Mouse (Mus musculus) neural tube, embryonic 12.5 days (tissue): ENCODE measurements around the gene Adprm. TPM values are rescaled to one million over a fixed set of nuclear protein-coding genes. Genes with fewer than 3 reads are reported as not detected.
"Not testable (repeated sequence)": the region's sequence is repeated elsewhere in the genome, so short reads cannot be mapped to it uniquely, and the experiment has no call there.

Experiments used
- ATAC-seq: fragments of 200-750 bp; cut with Nextera tagmentation; 2 replicates; pipeline ENCODE4 v1.8.0; 2017; ENCODE audit warnings: low read depth, mild to moderate bottlenecking, moderate TSS enrichment, moderate library complexity; ENCODE audit not compliant: low FRiP score
- H3K27ac ChIP-seq: fragments of 300-500 bp; sonication (generic); 2 replicates; pipeline ENCODE4 v1.5.1; 2016
- H3K27me3 ChIP-seq: fragments of 300-500 bp; sonication (generic); replicated peaks from 2 replicates; pipeline ENCODE4 v1.6.1; 2016; ENCODE audit warnings: mild to moderate bottlenecking
- H3K36me3 ChIP-seq: fragments of 300-500 bp; sonication (generic); 2 replicates; pipeline ENCODE4 v1.6.1; 2016; ENCODE audit warnings: mild to moderate bottlenecking
- H3K4me1 ChIP-seq: fragments of 300-500 bp; sonication (generic); 2 replicates; pipeline ENCODE4 v1.6.1; 2016
- H3K4me2 ChIP-seq: fragments of 300-500 bp; sonication (generic); replicated peaks from 2 replicates; pipeline ENCODE4 v1.6.1; 2016; ENCODE audit warnings: mild to moderate bottlenecking
- H3K4me3 ChIP-seq: fragments of 300-500 bp; sonication (generic); 2 replicates; pipeline ENCODE4 v1.5.1; 2016
- H3K9ac ChIP-seq: fragments of 300-500 bp; sonication (generic); 2 replicates; pipeline ENCODE4 v1.6.1; 2016; ENCODE audit warnings: mild to moderate bottlenecking
- H3K9me3 ChIP-seq: fragments of 300-500 bp; sonication (generic); 2 replicates; pipeline ENCODE4 v1.6.1; 2016; ENCODE audit warnings: mild to moderate bottlenecking
- WGBS: fragments of 180-500 bp; shearing (Covaris S2); methylation state at CpG from one replicate; pipeline ENCODE4 v1.1.7; 2016; 5-methylcytosine and 5-hydroxymethylcytosine counted together
- polyA plus RNA-seq: library from polyadenylated mRNA; unstranded; fragments of >200 nt; fragmentation: Nextera tagmentation; extraction: Ambion mirVana; gene quantifications from 2 replicates; pipeline ENCODE4 v1.2.1, GENCODE M21; 2016

Adprm gene
- polyA plus RNA-seq, 1 experiment from 2014 or later, result 34.1 TPM

GRCm38 (mm10) chr11:67040483-67040882 lies 11.9 kb downstream of the Adprm start:
- Histone ChIP-seq H3K27ac (no peak overlapping the region), H3K4me3 (no peak overlapping the region), H3K4me1 (no peaks in the 10 kb centered on the region), H3K9me3 (no peaks in the 10 kb centered on the region), H3K27me3 (no peaks in the 10 kb centered on the region), H3K9ac (no peak overlapping the region), H3K4me2 (no peak overlapping the region), H3K36me3 (peaks cover 47% of the 10 kb centered on the region)
- WGBS, result 97% methylated on average over 6 of the region's 6 CpGs
- ATAC-seq, result no peak

GRCm38 (mm10) chr11:67039799-67040198 lies 12.6 kb downstream of the Adprm start:
- Histone ChIP-seq H3K4me3 (no peak overlapping the region), H3K27ac (no peak overlapping the region), H3K36me3 (peaks cover 46% of the 10 kb centered on the region), H3K4me2 (no peak overlapping the region), H3K9ac (no peak overlapping the region), H3K4me1 (no peaks in the 10 kb centered on the region), H3K27me3 (no peaks in the 10 kb centered on the region), H3K9me3 (no peaks in the 10 kb centered on the region)
- WGBS, result 94% methylated on average over 3 of the region's 3 CpGs
- ATAC-seq, result no peak

GRCm38 (mm10) chr11:67036892-67037291 lies 15.5 kb downstream of the Adprm start:
- ATAC-seq, result no peak
- no peak overlapping the region for H3K4me2 ChIP-seq
- 91% methylated on average over 9 of the region's 9 CpGs for WGBS
- no peaks in the 10 kb centered on the region for H3K9me3 ChIP-seq
- no peak overlapping the region for H3K9ac ChIP-seq
- H3K36me3 ChIP-seq, result peaks cover 46% of the 10 kb centered on the region
- H3K4me1 ChIP-seq, result no peaks in the 10 kb centered on the region
- H3K27ac ChIP-seq, result no peak overlapping the region
- no peaks in the 10 kb centered on the region for H3K27me3 ChIP-seq
- H3K4me3 ChIP-seq, result no peak overlapping the region

- no peak overlapping the region for H3K27ac ChIP-seq
- H3K27me3 ChIP-seq, result no peaks in the 10 kb centered on the region
- WGBS, result 94% methylated on average over 6 of the region's 6 CpGs
- no peak for ATAC-seq
- no peaks in the 10 kb centered on the region for H3K9me3 ChIP-seq
- H3K4me2 ChIP-seq, result no peak overlapping the region
- H3K4me1 ChIP-seq, result no peaks in the 10 kb centered on the region
- H3K9ac ChIP-seq, result no peak overlapping the region
- no peak overlapping the region for H3K4me3 ChIP-seq
- peaks cover 40% of the 10 kb centered on the region for H3K36me3 ChIP-seq
Observed at GRCm38 (mm10) chr11:67036229-67036628, 16.2 kb downstream of the Adprm start.

GRCm38 (mm10) chr11:67034775-67035485 lies 17.5 kb downstream of the Adprm start:
- ATAC-seq, result no peak
- Histone ChIP-seq H3K36me3 (peaks cover 27% of the 10 kb centered on the region), H3K9ac (no peak overlapping the region), H3K4me1 (no peaks in the 10 kb centered on the region), H3K4me3 (no peak overlapping the region), H3K27me3 (no peaks in the 10 kb centered on the region), H3K27ac (no peak overlapping the region), H3K4me2 (no peak overlapping the region), H3K9me3 (no peaks in the 10 kb centered on the region)
- WGBS, result 82% methylated on average over 4 of the region's 4 CpGs

GRCm38 (mm10) chr11:67031603-67031915 lies 20.8 kb downstream of the Adprm start:
- Histone ChIP-seq H3K9ac (no peak overlapping the region), H3K4me2 (no peak overlapping the region), H3K27ac (no peak overlapping the region), H3K27me3 (no peaks in the 10 kb centered on the region), H3K9me3 (no peaks in the 10 kb centered on the region), H3K4me3 (no peak overlapping the region), H3K4me1 (no peaks in the 10 kb centered on the region), H3K36me3 (no peaks in the 10 kb centered on the region)
- no peak for ATAC-seq
- 34% methylated on average over 2 of the region's 2 CpGs for WGBS

GRCm38 (mm10) chr11:67030904-67031602 lies 21.3 kb downstream of the Adprm start:
- H3K4me2 ChIP-seq, result no peak overlapping the region
- WGBS, result 62% methylated on average over 16 of the region's 16 CpGs
- no peaks in the 10 kb centered on the region for H3K36me3 ChIP-seq
- H3K9me3 ChIP-seq, result no peaks in the 10 kb centered on the region
- ATAC-seq, result no peak
- H3K27ac ChIP-seq, result no peak overlapping the region
- no peaks in the 10 kb centered on the region for H3K4me1 ChIP-seq
- H3K4me3 ChIP-seq, result no peak overlapping the region
- H3K9ac ChIP-seq, result no peak overlapping the region
- no peaks in the 10 kb centered on the region for H3K27me3 ChIP-seq

- Histone ChIP-seq H3K36me3 (no peaks in the 10 kb centered on the region), H3K27ac (no peak within 1 kb of the TSS), H3K4me1 (no peaks in the 10 kb centered on the region), H3K27me3 (no peaks in the 10 kb centered on the region), H3K4me2 (peak within 1 kb of the TSS; percentile 67), H3K9me3 (no peaks in the 10 kb centered on the region), H3K4me3 (peak within 1 kb of the TSS; percentile 44), H3K9ac (peak within 1 kb of the TSS; percentile 51; the same call in 1 of the 2 replicates)
- peak; percentile 98 for ATAC-seq
- WGBS, result 1% methylated on average over 35 of the region's 35 CpGs
Observed at GRCm38 (mm10) chr11:67024867-67025477, 27.4 kb downstream of the Adprm start, which contains the start of gene Tmem220. Tmem220 (plus strand) TSS chr11:67025154.

GRCm38 (mm10) chr11:67023802-67024340 lies 28.5 kb downstream of the Adprm start:
- Histone ChIP-seq H3K4me1 (no peaks in the 10 kb centered on the region), H3K4me2 (no peak overlapping the region), H3K36me3 (no peaks in the 10 kb centered on the region), H3K9ac (no peak overlapping the region), H3K4me3 (no peak overlapping the region), H3K9me3 (no peaks in the 10 kb centered on the region), H3K27ac (no peak overlapping the region), H3K27me3 (no peaks in the 10 kb centered on the region; the same call in 1 of the 2 replicates)
- ATAC-seq, result no peak
- 18% methylated on average over 6 of the region's 6 CpGs for WGBS

GRCm38 (mm10) chr11:67023191-67023590 lies 29.2 kb downstream of the Adprm start:
- not testable (repeated sequence) for ATAC-seq, H3K4me1 ChIP-seq
- WGBS, result 48% methylated on average over 1 of the region's 1 CpGs

GRCm38 (mm10) chr11:67022354-67023115 lies 29.9 kb downstream of the Adprm start:
- H3K4me1 ChIP-seq, result peaks cover 7% of the 10 kb centered on the region
- no peaks in the 10 kb centered on the region; the same call in 1 of the 2 replicates for H3K27me3 ChIP-seq
- ATAC-seq, result no peak
- H3K4me3 ChIP-seq, result no peak overlapping the region
- no peaks in the 10 kb centered on the region for H3K36me3 ChIP-seq
- H3K9me3 ChIP-seq, result no peaks in the 10 kb centered on the region
- H3K27ac ChIP-seq, result no peak overlapping the region
- H3K4me2 ChIP-seq, result no peak overlapping the region
- no peak overlapping the region for H3K9ac ChIP-seq
- 91% methylated on average over 13 of the region's 13 CpGs for WGBS

More at GRCm38 (mm10) chr11:67023191-67023590, 29.2 kb downstream of the Adprm start:
- not testable (repeated sequence) for H3K9me3 ChIP-seq, H3K27ac ChIP-seq, H3K27me3 ChIP-seq, H3K9ac ChIP-seq, H3K4me2 ChIP-seq, H3K36me3 ChIP-seq, H3K4me3 ChIP-seq

GRCm38 (mm10) chr11:67020948-67021347 lies 31.4 kb downstream of the Adprm start:
- Histone ChIP-seq H3K4me3 (no peak overlapping the region), H3K4me1 (peaks cover 7% of the 10 kb centered on the region), H3K4me2 (peak overlapping the region; percentile 46), H3K27me3 (no peaks in the 10 kb centered on the region; the same call in 1 of the 2 replicates), H3K9ac (no peak overlapping the region), H3K9me3 (no peaks in the 10 kb centered on the region), H3K36me3 (no peaks in the 10 kb centered on the region), H3K27ac (no peak overlapping the region)
- no peak for ATAC-seq
- 3% methylated on average over 12 of the region's 12 CpGs for WGBS
